Mouse (Mus musculus) limb, embryonic 11.5 days (tissue): ENCODE results near the gene Atp5g2. TPM values are rescaled to one million over a fixed set of nuclear protein-coding genes. Genes with fewer than 3 reads are reported as not detected.
"Not testable (repeated sequence)": the region's sequence is repeated elsewhere in the genome, so short reads cannot be mapped to it uniquely, and the experiment has no call there.

Experiments
- ATAC-seq: fragments of 200-750 bp; cut with Nextera tagmentation; 2 replicates; pipeline ENCODE4 v1.8.0; 2017; ENCODE audit warnings: low read depth; ENCODE audit not compliant: insufficient number of reproducible peaks, low FRiP score, low TSS enrichment
- DNase-seq: peaks from one replicate; pipeline ENCODE4 v3.0.0-alpha.2; 2015; ENCODE audit warnings: low spot score
- H3K27ac ChIP-seq: fragments of 300-500 bp; sonication (generic); replicated peaks from 2 replicates; pipeline ENCODE4 v1.5.1; 2014; ENCODE audit warnings: low read depth, mild to moderate bottlenecking, low read length
- H3K27me3 ChIP-seq: fragments of 300-500 bp; sonication (generic); 2 replicates; pipeline ENCODE4 v1.6.1; 2014; ENCODE audit warnings: mild to moderate bottlenecking, low read length, mixed read lengths; ENCODE audit not compliant: control insufficient read depth, insufficient read depth
- H3K36me3 ChIP-seq: fragments of 300-500 bp; sonication (generic); 2 replicates; pipeline ENCODE4 v1.6.1; 2014; ENCODE audit warnings: mild to moderate bottlenecking, low read length, moderate library complexity, mixed read lengths; ENCODE audit not compliant: control insufficient read depth, insufficient read depth
- H3K4me1 ChIP-seq: fragments of 300-500 bp; sonication (generic); 2 replicates; pipeline ENCODE4 v1.6.1; 2014; ENCODE audit warnings: low read length, mixed read lengths; ENCODE audit not compliant: control insufficient read depth, insufficient read depth
- H3K4me2 ChIP-seq: fragments of 300-500 bp; sonication (generic); 2 replicates; pipeline ENCODE4 v1.6.1; 2014; ENCODE audit warnings: low read depth, mild to moderate bottlenecking, moderate library complexity; ENCODE audit not compliant: severe bottlenecking
- H3K4me3 ChIP-seq: fragments of 300-500 bp; sonication (generic); 2 replicates; pipeline ENCODE4 v1.5.1; 2014; ENCODE audit warnings: low read depth, low read length
- H3K9ac ChIP-seq: fragments of 300-500 bp; sonication (generic); 2 replicates; pipeline ENCODE4 v1.6.1; 2014; ENCODE audit warnings: mild to moderate bottlenecking, low read length
- H3K9me3 ChIP-seq: fragments of 300-500 bp; sonication (generic); 2 replicates; pipeline ENCODE4 v1.6.1; 2016; ENCODE audit warnings: low read length; ENCODE audit not compliant: control insufficient read depth
- WGBS: fragments of 180-500 bp; shearing (Covaris S2); extraction: QIAGEN DNeasy Blood & Tissue Kit; methylation state at CpG from one replicate; pipeline ENCODE4 v1.1.7; 2014; 5-methylcytosine and 5-hydroxymethylcytosine counted together
- polyA plus RNA-seq: library from polyadenylated mRNA; unstranded; fragments of >200 nt; fragmentation: Nextera tagmentation; extraction: Ambion mirVana; gene quantifications from 2 replicates; pipeline ENCODE4 v1.2.1, GENCODE M21; 2014

Atp5g2 gene
- polyA plus RNA-seq, 1 experiment from 2014 or later, result 73.3 TPM

DNA sequence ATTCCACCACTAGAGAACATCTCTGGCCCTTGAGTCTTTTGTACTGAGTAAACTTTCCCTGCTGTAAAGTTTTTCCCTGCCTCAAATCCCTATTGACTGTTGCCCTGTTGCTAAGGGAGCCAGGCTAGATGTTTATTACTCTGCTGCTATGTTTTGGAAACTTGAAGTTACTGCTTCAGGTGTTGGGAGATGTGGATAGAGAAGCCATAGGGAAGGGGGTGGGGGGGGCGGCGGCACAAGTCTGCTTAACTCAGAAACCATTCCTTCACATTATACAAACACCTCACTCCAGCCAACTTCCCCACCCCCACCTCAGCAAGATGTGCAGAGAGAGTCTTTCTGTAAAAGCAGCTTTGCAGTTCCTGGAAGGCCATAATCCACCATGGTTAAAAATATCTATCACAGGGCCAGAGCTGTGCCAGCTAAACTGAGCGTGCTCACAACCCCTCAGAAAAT lies 14.2 kb downstream of the Atp5g2 start:
- no peak overlapping the region for H3K4me3 ChIP-seq
- peaks cover 9% of the 10 kb centered on the region for H3K36me3 ChIP-seq
- DNase-seq, result no peak
- ATAC-seq, result no peak
- peak overlapping the region; percentile 16 for H3K27ac ChIP-seq
- H3K9me3 ChIP-seq, result no peaks in the 10 kb centered on the region
- H3K4me1 ChIP-seq, result 0 out of 2 replicates have a peak, but pooled peaks cover 4% of the 10 kb centered on the region
- H3K4me2 ChIP-seq, result no peak overlapping the region
- no peak overlapping the region for H3K9ac ChIP-seq
- 66% methylated on average over 3 of the region's 3 CpGs for WGBS
- no peaks in the 10 kb centered on the region for H3K27me3 ChIP-seq

DNA sequence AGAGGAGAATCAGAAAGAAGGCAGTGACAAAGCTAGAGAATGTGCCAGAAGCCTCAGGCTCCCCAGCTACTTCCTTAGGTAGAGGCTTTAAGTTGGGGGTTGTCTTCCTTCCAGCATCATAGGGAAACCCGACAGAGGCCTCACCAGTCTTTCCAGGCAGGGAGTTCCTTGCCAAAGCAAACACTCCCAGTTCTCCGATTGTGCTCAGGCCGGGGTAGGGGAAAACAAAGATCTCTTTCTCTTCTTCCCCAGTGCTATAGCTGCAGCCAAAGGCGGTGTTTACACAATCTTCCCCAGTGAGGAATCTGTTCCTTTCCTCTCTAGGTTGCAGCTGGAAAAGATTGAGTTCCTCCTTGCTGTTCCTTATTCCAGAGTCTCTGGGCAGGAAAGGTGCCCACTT lies 15.5 kb downstream of the Atp5g2 start:
- H3K9ac ChIP-seq, result no peak overlapping the region
- DNase-seq, result no peak
- H3K36me3 ChIP-seq, result peaks cover 4% of the 10 kb centered on the region
- H3K4me1 ChIP-seq, result 0 out of 2 replicates have a peak, but pooled peaks cover 4% of the 10 kb centered on the region
- no peaks in the 10 kb centered on the region for H3K27me3 ChIP-seq
- ATAC-seq, result no peak
- H3K27ac ChIP-seq, result peak overlapping the region; percentile 66
- H3K4me2 ChIP-seq, result no peak overlapping the region
- no peaks in the 10 kb centered on the region for H3K9me3 ChIP-seq
- 62% methylated on average over 4 of the region's 4 CpGs for WGBS
- no peak overlapping the region for H3K4me3 ChIP-seq

DNA sequence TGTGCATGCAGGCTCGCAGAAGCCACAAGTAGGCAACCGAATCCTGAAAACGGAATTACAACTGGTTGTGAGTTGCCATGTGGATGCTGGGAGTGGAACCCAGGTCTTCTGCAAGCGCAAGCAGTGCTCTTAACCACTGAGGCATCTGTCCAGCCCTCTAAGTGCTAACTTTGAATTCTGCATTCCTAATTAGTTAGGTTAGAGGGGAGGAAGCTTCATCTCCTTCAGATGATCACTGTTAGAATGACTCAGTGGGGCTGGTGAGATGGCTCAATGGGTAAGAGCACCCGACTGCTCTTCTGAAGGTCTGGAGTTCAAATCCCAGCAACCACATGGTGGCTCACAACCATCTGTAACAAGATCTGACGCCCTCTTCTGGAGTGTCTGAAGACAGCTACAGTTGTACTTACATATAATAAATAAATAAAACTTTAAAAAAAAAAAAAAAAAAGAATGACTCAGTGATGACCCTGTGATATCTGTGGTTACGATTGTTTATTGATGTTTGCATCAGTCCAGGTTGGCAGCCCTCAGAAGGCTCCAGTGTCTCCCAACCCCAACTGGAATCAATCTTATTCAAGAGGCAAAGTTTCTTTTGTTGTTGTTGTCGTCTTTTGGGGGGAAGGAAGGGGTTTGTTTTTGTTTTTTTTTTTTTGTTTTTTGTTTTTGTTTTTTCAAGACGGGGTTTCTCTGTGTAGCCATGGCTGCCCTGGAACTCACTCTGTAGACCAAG lies 20.1 kb downstream of the Atp5g2 start:
- not testable (repeated sequence) for H3K9ac ChIP-seq, H3K4me3 ChIP-seq, H3K9me3 ChIP-seq, ATAC-seq, H3K4me1 ChIP-seq, H3K27ac ChIP-seq, H3K27me3 ChIP-seq, DNase-seq, H3K4me2 ChIP-seq, H3K36me3 ChIP-seq
- 84% methylated on average over 8 of the region's 9 CpGs for WGBS

DNA sequence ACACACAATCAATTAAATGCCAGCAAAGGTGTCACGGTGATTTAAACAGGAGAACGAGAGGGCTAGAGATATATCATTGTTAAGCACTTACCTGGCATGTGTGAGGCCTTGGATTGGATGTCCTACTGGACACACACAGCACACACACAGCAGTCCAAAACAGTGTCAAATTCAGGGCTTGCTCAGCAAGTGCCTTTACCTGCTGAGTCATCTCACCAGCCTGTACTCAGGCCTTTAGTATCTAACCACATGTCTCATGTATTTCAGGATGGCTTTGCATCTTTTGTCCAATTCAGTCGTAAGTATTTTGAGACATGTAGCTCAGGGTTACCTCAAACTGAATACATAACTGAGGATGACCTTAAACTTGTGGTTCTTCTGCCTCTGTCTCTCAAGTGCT lies 21.0 kb downstream of the Atp5g2 start:
- H3K9me3 ChIP-seq, result no peaks in the 10 kb centered on the region
- H3K27me3 ChIP-seq, result no peaks in the 10 kb centered on the region
- DNase-seq, result no peak
- no peak overlapping the region for H3K4me3 ChIP-seq
- no peaks in the 10 kb centered on the region for H3K36me3 ChIP-seq
- no peak overlapping the region for H3K27ac ChIP-seq
- H3K4me1 ChIP-seq, result 0 out of 2 replicates have a peak, but pooled peaks cover 2% of the 10 kb centered on the region
- H3K4me2 ChIP-seq, result no peak overlapping the region
- no peak overlapping the region for H3K9ac ChIP-seq
- ATAC-seq, result no peak
- WGBS, result 76% methylated on average over 3 of the region's 3 CpGs

DNA sequence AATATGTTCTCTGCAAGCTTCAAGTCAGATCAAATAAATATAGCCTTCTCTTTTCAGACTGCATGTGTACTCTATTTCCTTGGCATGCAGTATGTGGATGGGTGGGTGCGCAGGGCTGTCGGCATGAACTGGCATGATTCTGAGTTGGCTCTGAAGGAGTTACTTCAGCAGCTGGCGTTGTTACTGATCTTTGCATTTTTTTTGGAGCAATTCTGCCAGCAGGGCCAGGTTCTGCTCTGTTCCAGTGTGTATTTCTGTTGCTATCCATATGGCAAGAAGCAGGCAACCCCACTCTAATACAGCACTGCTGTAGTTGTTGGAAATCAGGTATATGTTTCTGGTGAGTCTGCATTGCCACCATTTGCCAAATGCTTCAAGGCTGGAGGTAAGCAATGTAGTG lies 36.3 kb downstream of the Atp5g2 start:
- ATAC-seq (no peak), DNase-seq (no peak)
- Histone ChIP-seq H3K4me2 (no peak overlapping the region), H3K9me3 (no peaks in the 10 kb centered on the region), H3K4me3 (no peak overlapping the region), H3K36me3 (no peaks in the 10 kb centered on the region), H3K4me1 (no peaks in the 10 kb centered on the region), H3K27ac (no peak overlapping the region), H3K9ac (no peak overlapping the region), H3K27me3 (no peaks in the 10 kb centered on the region)
- 92% methylated on average over 3 of the region's 3 CpGs for WGBS

DNA sequence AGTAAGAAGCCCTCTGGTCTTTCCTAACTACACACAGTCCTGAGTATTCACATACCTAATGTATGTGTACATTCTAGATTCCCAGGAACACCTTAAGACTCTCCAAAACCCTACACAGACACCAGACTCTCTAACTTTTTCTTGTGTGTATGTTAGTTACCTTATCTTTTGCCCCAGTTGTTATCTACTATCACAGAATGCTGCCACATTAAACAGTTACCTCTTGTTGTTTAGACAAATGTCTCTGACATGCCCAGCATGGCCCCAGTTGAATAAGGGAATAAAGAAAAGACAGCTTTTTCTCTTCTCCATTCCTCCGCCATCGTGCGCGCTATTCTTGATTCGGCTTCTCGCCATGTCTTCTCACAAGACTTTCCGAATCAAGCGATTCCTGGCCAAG lies 37.5 kb downstream of the Atp5g2 start:
- WGBS, result 95% methylated on average over 8 of the region's 8 CpGs
- no peaks in the 10 kb centered on the region for H3K9me3 ChIP-seq
- H3K4me3 ChIP-seq, result no peak overlapping the region
- no peaks in the 10 kb centered on the region for H3K36me3 ChIP-seq
- no peak overlapping the region for H3K9ac ChIP-seq
- no peaks in the 10 kb centered on the region for H3K27me3 ChIP-seq
- no peak for DNase-seq
- H3K4me2 ChIP-seq, result no peak overlapping the region
- no peak for ATAC-seq
- H3K4me1 ChIP-seq, result no peaks in the 10 kb centered on the region
- no peak overlapping the region for H3K27ac ChIP-seq

DNA sequence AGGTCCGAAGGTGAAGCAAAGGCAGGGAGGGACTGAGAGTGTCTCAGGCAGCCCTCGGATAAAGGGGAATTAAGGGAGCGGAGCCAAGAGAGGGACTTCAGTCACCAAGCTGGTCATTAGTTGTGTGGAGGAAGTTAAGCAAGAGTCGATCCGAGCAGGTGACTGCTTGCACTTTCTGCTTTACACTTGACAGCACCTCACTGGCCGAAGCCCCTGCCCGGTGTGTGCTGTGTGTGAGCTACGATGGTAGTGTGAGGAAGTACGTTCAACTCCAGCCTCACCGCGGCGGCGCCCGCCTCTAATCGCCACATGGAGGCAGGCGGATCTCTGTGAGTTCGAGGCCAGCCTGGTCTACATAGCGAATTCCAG lies 46.5 kb downstream of the Atp5g2 start:
- peak overlapping the region; percentile 61 for H3K4me3 ChIP-seq
- no peaks in the 10 kb centered on the region for H3K36me3 ChIP-seq
- H3K4me2 ChIP-seq, result peak overlapping the region; percentile 83
- H3K9me3 ChIP-seq, result no peaks in the 10 kb centered on the region
- DNase-seq, result no peak
- H3K4me1 ChIP-seq, result peaks cover 10% of the 10 kb centered on the region; the same call in 1 of the 2 replicates
- peak; percentile 11; the same call in 1 of the 2 replicates for ATAC-seq
- H3K27ac ChIP-seq, result peak overlapping the region; percentile 96
- peak overlapping the region; percentile 80 for H3K9ac ChIP-seq
- WGBS, result under 1% methylated on average over 18 of the region's 18 CpGs
- H3K27me3 ChIP-seq, result no peaks in the 10 kb centered on the region

DNA sequence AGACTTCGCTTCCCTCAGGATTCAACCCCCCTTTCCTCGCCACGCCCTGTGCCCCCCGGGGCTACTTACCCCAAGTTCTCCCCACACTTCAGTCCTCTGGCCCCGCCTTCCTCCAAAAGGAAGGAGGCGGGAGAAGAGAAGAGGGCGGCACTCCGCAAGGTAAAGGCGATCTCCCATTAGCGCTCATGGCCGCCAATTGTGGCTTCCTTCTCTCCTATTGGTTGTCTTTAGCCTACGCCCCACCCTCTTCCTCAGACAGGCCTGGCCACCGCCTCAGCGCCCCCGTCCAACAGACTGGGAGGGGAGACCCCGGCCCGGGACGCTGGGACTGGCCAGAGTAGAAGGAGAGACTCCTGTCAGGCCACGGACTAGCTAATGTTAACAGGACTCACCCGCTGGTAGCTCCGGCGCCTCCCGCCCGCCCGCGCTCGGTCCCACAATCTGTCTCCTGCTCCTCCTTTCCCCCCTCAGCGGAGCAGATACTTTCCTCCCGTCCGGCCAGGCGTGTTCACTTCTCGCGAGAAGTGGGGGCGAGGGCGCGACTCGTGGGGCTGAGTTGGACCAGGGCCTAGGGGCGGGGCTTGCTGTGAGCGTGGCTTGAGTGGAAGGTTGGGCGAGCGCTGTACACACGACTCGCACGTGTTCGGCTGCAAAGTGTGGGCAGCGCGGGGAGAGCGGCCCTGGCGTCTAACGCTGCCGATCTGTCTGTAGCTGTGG lies 47.0 kb downstream of the Atp5g2 start, which contains the start of the genes Gm28047 and Atf7:
Gene Gm28047 (minus strand): TSS at position 98 of the 717 bp plus-strand sequence.
Gene Atf7 (minus strand): TSS at position 495 of the 717 bp plus-strand sequence.
- Histone ChIP-seq H3K4me1 (peaks cover 10% of the 10 kb centered on the region; the same call in 1 of the 2 replicates), H3K27ac (peak within 1 kb of the TSS; percentile 96), H3K9ac (peak within 1 kb of the TSS; percentile 80), H3K4me2 (peak within 1 kb of the TSS; percentile 83), H3K27me3 (no peaks in the 10 kb centered on the region), H3K36me3 (no peaks in the 10 kb centered on the region), H3K9me3 (no peaks in the 10 kb centered on the region), H3K4me3 (peak within 1 kb of the TSS; percentile 61)
- DNase-seq (peak; percentile 100), ATAC-seq (peak; percentile 100)
- WGBS, result under 1% methylated on average over 49 of the region's 51 CpGs
